Mouse (Mus musculus) frontal cortex, adult 2 months (tissue): Measurements from ENCODE around the gene Ces2h. TPM values are rescaled to one million over a fixed set of nuclear protein-coding genes. Genes with fewer than 3 reads are reported as not detected.

Source experiments
- polyA plus RNA-seq: library from polyadenylated mRNA; depleted of rRNA; stranded (reverse); fragments of >200 nt; gene quantifications from 2 replicates; pipeline ENCODE4 v1.2.3, GENCODE M21; 2012; rRNA removed

Gene Ces2h
- polyA plus RNA-seq, 1 experiment, result not detected

Other genes with a start within 250 kb of the Ces2h start
- gene Ces2b, start 169.3 kb upstream of the Ces2h start, polyA plus RNA-seq, result 0.04 and 0.08 TPM in 2 replicates
- gene Ces2c, start 153.8 kb upstream of the Ces2h start, polyA plus RNA-seq, result not detected in 2 replicates
- 0.04 TPM in 1 of 2 replicates, not detected in the other for gene Ces2e, start 74.6 kb upstream of the Ces2h start, polyA plus RNA-seq
- not detected in 2 replicates for gene Ces2f, start 53.5 kb upstream of the Ces2h start, polyA plus RNA-seq
- 0.19 and 0.22 TPM in 2 replicates for gene Ces2g, start 39.1 kb upstream of the Ces2h start, polyA plus RNA-seq
- gene Ces3a, start 47.7 kb downstream of the Ces2h start, polyA plus RNA-seq, result not detected in 2 replicates
- not detected in 2 replicates for gene Ces3b, start 82.9 kb downstream of the Ces2h start, polyA plus RNA-seq
- not detected in 2 replicates for gene Ces4a, start 130.9 kb downstream of the Ces2h start, polyA plus RNA-seq
- 25.2 and 28.1 TPM in 2 replicates for gene Cbfb, start 169.8 kb downstream of the Ces2h start, polyA plus RNA-seq
- gene D230025D16Rik, start 224.3 kb downstream of the Ces2h start, polyA plus RNA-seq, result 35.6 and 41.5 TPM in 2 replicates